Mouse (Mus musculus) liver, embryonic 15.5 days (tissue): Measurements from ENCODE around the gene Nr1h3. TPM values are rescaled to one million over a fixed set of nuclear protein-coding genes. Genes with fewer than 3 reads are reported as not detected.
"Not testable (repeated sequence)": the region's sequence is repeated elsewhere in the genome, so short reads cannot be mapped to it uniquely, and the experiment has no call there.

ENCODE experiments used
- ATAC-seq: fragments of 200-750 bp; cut with Nextera tagmentation; 2 replicates; pipeline ENCODE4 v1.8.0; 2017; ENCODE audit warnings: moderate number of reproducible peaks, mild to moderate bottlenecking, moderate library complexity; ENCODE audit not compliant: insufficient read depth
- H3K27ac ChIP-seq: fragments of 300-500 bp; sonication (generic); replicated peaks from 2 replicates; pipeline ENCODE4 v1.5.1; 2015; ENCODE audit warnings: mild to moderate bottlenecking, inconsistent platforms
- H3K27me3 ChIP-seq: fragments of 300-500 bp; sonication (generic); 2 replicates; pipeline ENCODE4 v1.6.1; 2015; ENCODE audit warnings: mild to moderate bottlenecking, inconsistent platforms
- H3K36me3 ChIP-seq: fragments of 300-500 bp; sonication (generic); replicated peaks from 2 replicates; pipeline ENCODE4 v1.6.1; 2015; ENCODE audit warnings: moderate library complexity, mild to moderate bottlenecking, inconsistent platforms
- H3K4me1 ChIP-seq: fragments of 300-500 bp; sonication (generic); replicated peaks from 2 replicates; pipeline ENCODE4 v1.6.1; 2015; ENCODE audit warnings: inconsistent platforms
- H3K4me2 ChIP-seq: fragments of 300-500 bp; sonication (generic); 2 replicates; pipeline ENCODE4 v1.6.1; 2015; ENCODE audit warnings: moderate library complexity, mild to moderate bottlenecking, inconsistent platforms
- H3K4me3 ChIP-seq: fragments of 300-500 bp; sonication (generic); replicated peaks from 2 replicates; pipeline ENCODE4 v1.5.1; 2015; ENCODE audit warnings: mild to moderate bottlenecking, inconsistent platforms
- H3K9ac ChIP-seq: fragments of 300-500 bp; sonication (generic); 2 replicates; pipeline ENCODE4 v1.6.1; 2015; ENCODE audit warnings: moderate library complexity, mild to moderate bottlenecking, inconsistent platforms
- H3K9me3 ChIP-seq: fragments of 300-500 bp; sonication (generic); replicated peaks from 2 replicates; pipeline ENCODE4 v1.6.1; 2016; ENCODE audit warnings: inconsistent platforms
- WGBS: fragments of 180-500 bp; shearing (Covaris S2); methylation state at CpG from one replicate; pipeline ENCODE4 v1.1.7; 2015; ENCODE audit warnings: mixed read lengths; ENCODE audit not compliant: insufficient replicate concordance; 5-methylcytosine and 5-hydroxymethylcytosine counted together
- polyA plus RNA-seq: library from polyadenylated mRNA; unstranded; fragments of >200 nt; fragmentation: Nextera tagmentation; extraction: Ambion mirVana; gene quantifications from 2 replicates; pipeline ENCODE4 v1.2.1, GENCODE M21; 2015

Nr1h3 gene
- polyA plus RNA-seq: 20.4 and 21.0 TPM in 2 replicates

DNA sequence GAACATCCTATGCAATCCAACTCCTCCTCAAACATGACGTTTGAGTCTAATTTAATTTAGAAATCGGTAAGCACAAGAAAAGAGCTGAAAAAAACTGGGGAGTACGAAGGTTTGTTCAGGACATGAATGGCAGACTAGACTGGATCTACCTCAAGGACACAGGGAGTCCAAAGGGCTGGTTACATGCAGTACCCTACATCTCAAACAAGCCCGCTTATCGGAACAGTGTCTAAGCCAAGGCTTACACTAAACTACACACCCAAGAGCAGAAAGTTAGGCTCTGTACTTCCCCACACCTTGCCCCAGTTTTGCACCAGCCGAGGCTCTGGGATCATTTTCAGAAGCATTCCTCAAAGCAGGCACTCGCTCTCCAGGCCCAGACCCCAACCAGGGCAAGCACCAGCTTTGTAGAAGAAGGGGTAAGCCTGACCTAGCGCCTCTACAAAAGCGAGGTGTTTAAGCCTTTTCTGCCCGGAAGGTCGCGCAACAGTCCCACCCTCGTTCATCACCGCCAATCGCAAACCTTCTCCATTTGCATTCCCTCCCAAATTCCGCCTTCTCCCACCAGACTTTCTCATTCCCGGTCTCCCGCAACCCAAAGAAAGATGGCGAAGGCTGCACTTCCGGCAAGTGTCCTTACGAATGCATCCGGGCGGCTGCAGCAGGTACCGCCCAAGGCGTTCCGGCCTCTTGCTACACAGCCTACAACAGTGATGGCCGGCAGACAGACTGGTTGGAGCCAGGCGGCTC is at the start of gene Nr1h3, which contains the start of gene Acp2:
Gene Nr1h3, minus strand, starts transcription at position 613 of the 750 bp plus-strand sequence.
Gene Acp2, plus strand, starts transcription at position 664 of the 750 bp plus-strand sequence.
- Histone ChIP-seq H3K9ac (peak within 1 kb of the TSS; percentile 74), H3K4me3 (peak within 1 kb of the TSS; percentile 72), H3K27ac (peak within 1 kb of the TSS; percentile 81), H3K4me1 (peaks cover 20% of the 10 kb centered on the region), H3K36me3 (peaks cover 11% of the 10 kb centered on the region), H3K27me3 (no peaks in the 10 kb centered on the region), H3K4me2 (peak within 1 kb of the TSS; percentile 74), H3K9me3 (no peaks in the 10 kb centered on the region)
- WGBS: 5% methylated on average over 28 of the region's 28 CpGs
- ATAC-seq: peak; percentile 92

DNA sequence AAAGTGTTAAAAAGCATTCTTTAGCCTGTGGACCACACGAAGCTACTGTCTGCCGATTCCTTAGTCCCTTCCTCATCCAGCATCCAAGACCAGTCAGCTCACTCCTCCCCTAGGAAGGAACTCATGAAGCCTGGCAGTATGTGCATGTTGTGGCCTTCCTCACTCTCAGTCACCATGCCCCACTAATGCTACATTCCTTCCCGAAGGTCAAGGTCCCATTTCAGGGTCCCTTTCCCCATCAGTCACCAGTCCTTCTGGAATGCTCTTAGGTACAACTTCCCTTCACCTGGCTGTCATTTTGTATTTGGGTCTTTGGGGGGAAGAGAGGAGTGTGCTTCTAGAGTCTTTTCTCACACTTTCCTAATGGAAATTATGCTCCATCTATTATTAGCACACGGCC is 49.4 kb upstream of the Nr1h3 start:
- no peaks in the 10 kb centered on the region for H3K36me3 ChIP-seq
- H3K9me3 ChIP-seq: no peaks in the 10 kb centered on the region
- H3K4me2 ChIP-seq: no peak overlapping the region
- peaks cover 17% of the 10 kb centered on the region for H3K4me1 ChIP-seq
- no peak overlapping the region for H3K4me3 ChIP-seq
- ATAC-seq: no peak
- WGBS: 62% methylated on average over 4 of the region's 4 CpGs
- peaks cover 62% of the 10 kb centered on the region for H3K27me3 ChIP-seq
- H3K27ac ChIP-seq: no peak overlapping the region
- H3K9ac ChIP-seq: no peak overlapping the region

DNA sequence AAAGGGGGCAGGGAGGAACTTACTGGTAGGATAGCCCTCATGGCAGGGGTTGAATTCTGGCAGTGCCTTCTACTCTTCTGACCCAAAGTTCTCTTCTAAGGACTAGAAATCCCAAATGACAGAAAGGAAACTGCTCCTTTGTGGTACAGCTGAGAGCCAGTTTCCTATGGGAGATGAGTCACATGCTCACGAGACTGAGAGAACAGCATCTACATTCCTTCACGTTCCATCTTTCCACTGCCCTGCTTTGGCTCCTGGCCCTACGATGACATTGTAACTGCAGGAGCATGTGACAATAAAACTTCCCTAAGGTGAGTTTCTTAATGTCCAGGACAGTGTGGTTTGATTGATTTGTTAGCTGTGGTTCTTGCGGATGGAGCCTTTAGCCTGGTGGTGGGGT is 45.7 kb upstream of the Nr1h3 start:
- Histone ChIP-seq H3K4me3 (no peak overlapping the region), H3K9ac (no peak overlapping the region), H3K4me1 (peaks cover 24% of the 10 kb centered on the region), H3K4me2 (no peak overlapping the region), H3K36me3 (no peaks in the 10 kb centered on the region), H3K27me3 (peaks cover 26% of the 10 kb centered on the region), H3K27ac (no peak overlapping the region), H3K9me3 (no peaks in the 10 kb centered on the region)
- 77% methylated on average over 4 of the region's 4 CpGs for WGBS
- no peak for ATAC-seq

DNA sequence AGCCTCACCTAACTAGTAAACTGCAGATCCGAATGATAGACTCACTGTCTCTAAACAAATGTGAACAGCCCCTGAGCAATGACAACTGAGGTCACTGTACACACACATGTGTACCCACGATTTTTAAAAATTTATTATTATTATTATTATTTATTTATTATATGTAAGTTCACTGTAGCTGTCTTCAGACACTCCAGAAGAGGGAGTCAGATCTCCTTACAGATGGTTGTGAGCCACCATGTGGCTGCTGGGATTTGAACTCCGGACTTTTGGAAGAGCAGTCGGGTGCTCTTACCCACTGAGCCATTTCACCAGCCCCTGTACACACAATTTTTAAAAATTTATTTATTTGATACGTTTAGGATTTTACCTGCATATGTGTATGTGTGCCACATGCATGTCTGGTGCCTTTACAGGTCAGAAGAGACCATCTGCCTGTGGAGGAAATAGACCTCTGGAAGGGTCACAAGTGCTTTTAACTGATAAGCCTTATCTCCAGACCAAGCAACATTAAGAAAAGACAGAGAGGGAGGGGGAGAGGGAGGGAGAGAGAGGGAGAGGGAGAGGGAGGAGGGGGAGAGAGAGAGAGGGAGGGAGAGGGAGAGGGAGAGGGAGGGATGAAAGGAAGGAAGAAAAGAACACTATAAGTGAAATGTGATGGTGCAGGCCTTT is 42.1 kb upstream of the Nr1h3 start:
- Histone ChIP-seq H3K4me1 (peaks cover 38% of the 10 kb centered on the region), H3K9ac (no peak overlapping the region), H3K4me3 (no peak overlapping the region), H3K36me3 (no peaks in the 10 kb centered on the region), H3K27ac (peak overlapping the region; percentile 52; the same call in 1 of the 2 replicates), H3K9me3 (no peaks in the 10 kb centered on the region), H3K27me3 (no peaks in the 10 kb centered on the region), H3K4me2 (no peak overlapping the region)
- ATAC-seq: peak; percentile 85
- 28% methylated on average over 5 of the region's 5 CpGs for WGBS

DNA sequence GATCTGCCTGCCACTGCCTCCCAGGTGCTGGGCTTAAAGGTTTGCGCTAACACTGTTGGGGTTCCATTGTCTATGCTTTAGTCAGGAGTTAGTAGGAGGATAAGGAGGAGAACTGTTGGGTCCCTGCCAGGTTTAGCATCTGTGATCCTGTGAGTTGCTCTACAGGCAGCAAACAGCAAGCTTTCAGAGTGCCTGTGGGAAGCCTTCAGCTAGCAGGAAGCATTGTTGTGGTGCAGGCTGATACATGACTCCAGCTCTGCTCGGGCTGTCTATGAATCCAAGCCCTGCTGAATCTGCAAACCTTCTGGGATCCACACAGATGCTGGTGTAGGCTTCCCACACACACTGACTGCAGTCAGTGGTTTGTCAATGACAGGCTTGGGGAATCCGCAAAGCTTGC is 40.8 kb upstream of the Nr1h3 start:
- Histone ChIP-seq H3K27me3 (no peaks in the 10 kb centered on the region), H3K9me3 (no peaks in the 10 kb centered on the region), H3K27ac (no peak overlapping the region), H3K4me1 (peaks cover 38% of the 10 kb centered on the region), H3K36me3 (no peaks in the 10 kb centered on the region), H3K4me2 (no peak overlapping the region), H3K9ac (no peak overlapping the region), H3K4me3 (no peak overlapping the region)
- 74% methylated on average over 3 of the region's 3 CpGs for WGBS
- no peak for ATAC-seq

DNA sequence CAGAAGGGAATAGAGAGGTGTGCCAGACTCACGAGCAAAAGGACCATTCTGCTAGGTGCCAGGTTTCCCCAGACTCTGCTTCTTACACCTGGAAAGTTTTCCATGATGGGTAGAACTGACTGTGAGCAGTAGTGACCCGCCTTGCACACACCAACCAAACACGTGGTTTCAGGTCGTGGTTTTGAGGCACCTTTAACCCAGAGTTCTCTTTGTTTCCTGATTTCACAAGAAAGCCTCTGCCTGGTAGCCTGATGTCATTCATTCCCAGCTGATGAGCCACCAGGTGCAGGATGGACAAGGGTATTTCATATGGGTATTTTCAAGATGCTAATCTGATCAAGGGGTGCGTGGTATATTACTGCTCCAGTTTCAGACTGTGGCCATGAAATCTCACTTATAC is 39.9 kb upstream of the Nr1h3 start:
- Histone ChIP-seq H3K4me3 (no peak overlapping the region), H3K4me1 (peaks cover 43% of the 10 kb centered on the region), H3K4me2 (no peak overlapping the region), H3K9me3 (no peaks in the 10 kb centered on the region), H3K9ac (no peak overlapping the region), H3K27me3 (no peaks in the 10 kb centered on the region), H3K36me3 (no peaks in the 10 kb centered on the region), H3K27ac (peak overlapping the region; percentile 30; the same call in 1 of the 2 replicates)
- WGBS: 28% methylated on average over 5 of the region's 5 CpGs
- ATAC-seq: peak; percentile 37; the same call in 1 of the 2 replicates

DNA sequence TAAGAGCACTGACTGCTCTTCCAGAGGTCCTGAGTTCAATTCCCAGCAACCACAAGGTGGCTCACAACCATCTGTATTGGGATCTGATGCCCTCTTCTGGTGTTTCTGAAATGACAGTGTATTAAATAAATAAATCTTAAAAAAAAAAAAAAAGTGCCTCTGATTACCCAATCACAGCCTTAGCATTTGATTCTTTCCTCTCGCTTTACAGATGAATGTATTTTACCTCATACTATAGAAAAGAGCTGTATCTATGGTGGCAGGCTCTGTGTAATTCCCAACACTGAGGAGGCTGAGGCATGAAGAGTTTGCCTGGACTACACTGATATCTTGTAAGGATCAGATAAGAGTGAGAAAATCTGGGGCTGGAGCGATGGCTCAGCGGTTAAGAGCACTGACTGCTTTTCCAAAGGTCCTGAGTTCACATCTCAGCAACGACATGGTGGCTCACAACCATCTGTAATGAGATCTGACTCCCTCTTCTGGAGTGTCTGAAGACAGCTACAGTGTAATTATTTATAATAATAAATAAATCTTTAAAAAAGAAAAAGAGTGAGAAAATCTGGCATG is 35.0 kb upstream of the Nr1h3 start:
- WGBS: 16% methylated on average over 4 of the region's 4 CpGs
- peak overlapping the region; percentile 72; the same call in 1 of the 2 replicates for H3K9ac ChIP-seq
- peak; percentile 27 for ATAC-seq

GRCm38 (mm10) chr2:91236601-91237510 is 34.2 kb upstream of the Nr1h3 start, which contains the start of gene Ddb2:
TSS of gene Ddb2 (minus strand) at chr2:91236982.
- Histone ChIP-seq H3K36me3 (no peaks in the 10 kb centered on the region), H3K27ac (peak within 1 kb of the TSS; percentile 96), H3K9ac (peak within 1 kb of the TSS; percentile 72), H3K9me3 (no peaks in the 10 kb centered on the region), H3K4me1 (peaks cover 23% of the 10 kb centered on the region), H3K4me2 (peak within 1 kb of the TSS; percentile 97), H3K27me3 (no peaks in the 10 kb centered on the region), H3K4me3 (peak within 1 kb of the TSS; percentile 70)
- ATAC-seq: peak; percentile 98
- WGBS: under 1% methylated on average over 48 of the region's 48 CpGs

More for the DNA sequence above, 35.0 kb upstream of the Nr1h3 start:
- not testable (repeated sequence) for H3K9me3 ChIP-seq, H3K27me3 ChIP-seq, H3K36me3 ChIP-seq
- peaks cover 31% of the 10 kb centered on the region for H3K4me1 ChIP-seq
- peak overlapping the region; percentile 70 for H3K4me3 ChIP-seq
- H3K27ac ChIP-seq: peak overlapping the region; percentile 96
- peak overlapping the region; percentile 97 for H3K4me2 ChIP-seq

- 67% methylated on average over 2 of the region's 2 CpGs for WGBS
- Histone ChIP-seq H3K36me3 (no peaks in the 10 kb centered on the region), H3K4me2 (no peak overlapping the region), H3K4me3 (no peak overlapping the region), H3K27me3 (no peaks in the 10 kb centered on the region), H3K9me3 (no peaks in the 10 kb centered on the region), H3K9ac (no peak overlapping the region), H3K27ac (no peak overlapping the region), H3K4me1 (no peaks in the 10 kb centered on the region)
- ATAC-seq: no peak
Observed at GRCm38 (mm10) chr2:91229735-91230134, 27.1 kb upstream of the Nr1h3 start.

GRCm38 (mm10) chr2:91223614-91224013 is 21.0 kb upstream of the Nr1h3 start:
- Histone ChIP-seq H3K27me3 (no peaks in the 10 kb centered on the region), H3K4me3 (no peak overlapping the region), H3K9ac (no peak overlapping the region), H3K4me2 (no peak overlapping the region), H3K36me3 (no peaks in the 10 kb centered on the region), H3K27ac (no peak overlapping the region), H3K9me3 (no peaks in the 10 kb centered on the region), H3K4me1 (no peaks in the 10 kb centered on the region)
- ATAC-seq: no peak
- WGBS: 66% methylated on average over 2 of the region's 2 CpGs
